Mouse (Mus musculus) stomach, embryonic 16.5 days (tissue): ENCODE results near the gene B4galt5. TPM values are rescaled to one million over a fixed set of nuclear protein-coding genes. Genes with fewer than 3 reads are reported as not detected.
"Not testable (repeated sequence)": the region's sequence is repeated elsewhere in the genome, so short reads cannot be mapped to it uniquely, and the experiment has no call there.

Source experiments
- ATAC-seq: fragments of 200-750 bp; cut with Nextera tagmentation; 2 replicates; pipeline ENCODE4 v1.8.0; 2017; ENCODE audit warnings: moderate number of reproducible peaks, moderate TSS enrichment; ENCODE audit not compliant: insufficient read depth, low FRiP score
- H3K27ac ChIP-seq: fragments of 300-500 bp; sonication (generic); 2 replicates; pipeline ENCODE4 v1.5.1; 2014; ENCODE audit warnings: low read length
- H3K27me3 ChIP-seq: fragments of 300-500 bp; sonication (generic); 2 replicates; pipeline ENCODE4 v1.6.1; 2014; ENCODE audit warnings: low read length, control low read depth, mixed read lengths; ENCODE audit not compliant: control insufficient read depth, insufficient read depth
- H3K36me3 ChIP-seq: fragments of 300-500 bp; sonication (generic); 2 replicates; pipeline ENCODE4 v1.6.1; 2014; ENCODE audit warnings: low read length; ENCODE audit not compliant: control insufficient read depth, insufficient read depth
- H3K4me1 ChIP-seq: fragments of 300-500 bp; sonication (generic); 2 replicates; pipeline ENCODE4 v1.6.1; 2014; ENCODE audit warnings: low read length, control low read depth, mixed read lengths; ENCODE audit not compliant: control insufficient read depth, insufficient read depth
- H3K4me2 ChIP-seq: fragments of 300-500 bp; sonication (generic); 2 replicates; pipeline ENCODE4 v1.6.1; 2014; ENCODE audit warnings: low read depth, low read length, mixed read lengths
- H3K4me3 ChIP-seq: fragments of 300-500 bp; sonication (generic); replicated peaks from 2 replicates; pipeline ENCODE4 v1.5.1; 2014; ENCODE audit warnings: mild to moderate bottlenecking, low read length
- H3K9ac ChIP-seq: fragments of 300-500 bp; sonication (generic); 2 replicates; pipeline ENCODE4 v1.6.1; 2014; ENCODE audit warnings: low read length
- H3K9me3 ChIP-seq: fragments of 300-500 bp; sonication (generic); replicated peaks from 2 replicates; pipeline ENCODE4 v1.6.1; 2016; ENCODE audit warnings: low read length, control low read depth; ENCODE audit not compliant: control insufficient read depth
- WGBS: fragments of 180-500 bp; shearing (Covaris S2); extraction: QIAGEN DNeasy Blood & Tissue Kit; methylation state at CpG from one replicate; pipeline ENCODE4 v1.1.7; 2014; 5-methylcytosine and 5-hydroxymethylcytosine counted together
- polyA plus RNA-seq: library from polyadenylated mRNA; unstranded; fragments of >200 nt; fragmentation: Nextera tagmentation; extraction: Ambion mirVana; gene quantifications from 2 replicates; pipeline ENCODE4 v1.2.1, GENCODE M21; 2015

B4galt5 gene
- polyA plus RNA-seq, result 7.0 and 7.5 TPM in 2 replicates

- H3K4me1 ChIP-seq, result peaks cover 8% of the 10 kb centered on the region
- no peaks in the 10 kb centered on the region for H3K27me3 ChIP-seq
- no peaks in the 10 kb centered on the region for H3K9me3 ChIP-seq
- WGBS, result under 1% methylated on average over 82 of the region's 111 CpGs
- 0 out of 2 replicates have a peak, but pooled peaks have one; percentile 1 for ATAC-seq
- H3K4me2 ChIP-seq, result peak within 1 kb of the TSS; percentile 90
- H3K36me3 ChIP-seq, result no peaks in the 10 kb centered on the region
- peak within 1 kb of the TSS; percentile 73 for H3K27ac ChIP-seq
- peak within 1 kb of the TSS; percentile 89 for H3K9ac ChIP-seq
- peak within 1 kb of the TSS; percentile 76 for H3K4me3 ChIP-seq
These were observed at the start of gene B4galt5 for GRCm38 (mm10) chr2:167348376-167349282. TSS of gene B4galt5 (minus strand) at chr2:167349183.

- WGBS, result 94% methylated on average over 9 of the region's 9 CpGs
- H3K36me3 ChIP-seq, H3K9ac ChIP-seq, ATAC-seq, H3K4me1 ChIP-seq, H3K4me3 ChIP-seq, H3K9me3 ChIP-seq, H3K4me2 ChIP-seq, H3K27ac ChIP-seq, H3K27me3 ChIP-seq: not testable (repeated sequence)
These were observed 47.4 kb upstream of the B4galt5 start for GRCm38 (mm10) chr2:167396420-167396819.

GRCm38 (mm10) chr2:167394426-167394825 lies 45.4 kb upstream of the B4galt5 start:
- Histone ChIP-seq H3K9me3 (no peaks in the 10 kb centered on the region), H3K4me3 (no peak overlapping the region), H3K9ac (no peak overlapping the region), H3K36me3 (no peaks in the 10 kb centered on the region), H3K4me2 (no peak overlapping the region), H3K27ac (no peak overlapping the region), H3K4me1 (no peaks in the 10 kb centered on the region), H3K27me3 (no peaks in the 10 kb centered on the region)
- 63% methylated on average over 7 of the region's 7 CpGs for WGBS
- ATAC-seq, result no peak

- no peak for ATAC-seq
- Histone ChIP-seq H3K9ac (no peak overlapping the region), H3K27ac (no peak overlapping the region), H3K36me3 (no peaks in the 10 kb centered on the region), H3K4me2 (no peak overlapping the region), H3K4me3 (no peak overlapping the region), H3K9me3 (no peaks in the 10 kb centered on the region), H3K4me1 (peaks cover 5% of the 10 kb centered on the region; the same call in 1 of the 2 replicates), H3K27me3 (no peaks in the 10 kb centered on the region)
- WGBS, result 76% methylated on average over 6 of the region's 6 CpGs
These were observed 38.0 kb upstream of the B4galt5 start for GRCm38 (mm10) chr2:167386998-167387397.

- no peaks in the 10 kb centered on the region for H3K36me3 ChIP-seq
- H3K4me3 ChIP-seq, result no peak overlapping the region
- no peak for ATAC-seq
- H3K4me1 ChIP-seq, result peaks cover 5% of the 10 kb centered on the region; the same call in 1 of the 2 replicates
- H3K27ac ChIP-seq, result no peak overlapping the region
- H3K27me3 ChIP-seq, result no peaks in the 10 kb centered on the region
- H3K4me2 ChIP-seq, result no peak overlapping the region
- no peaks in the 10 kb centered on the region for H3K9me3 ChIP-seq
- 83% methylated on average over 4 of the region's 4 CpGs for WGBS
- no peak overlapping the region for H3K9ac ChIP-seq
These were observed 37.5 kb upstream of the B4galt5 start for GRCm38 (mm10) chr2:167386456-167386855.

GRCm38 (mm10) chr2:167383666-167384083 lies 34.7 kb upstream of the B4galt5 start:
- Histone ChIP-seq H3K27ac (peak overlapping the region; percentile 49; the same call in 1 of the 2 replicates), H3K4me2 (no peak overlapping the region), H3K9me3 (no peaks in the 10 kb centered on the region), H3K9ac (no peak overlapping the region), H3K36me3 (no peaks in the 10 kb centered on the region), H3K27me3 (no peaks in the 10 kb centered on the region), H3K4me3 (no peak overlapping the region), H3K4me1 (peaks cover 5% of the 10 kb centered on the region; the same call in 1 of the 2 replicates)
- ATAC-seq, result peak; percentile 64; the same call in 1 of the 2 replicates
- WGBS, result 50% methylated on average over 13 of the region's 13 CpGs

GRCm38 (mm10) chr2:167382389-167382788 lies 33.4 kb upstream of the B4galt5 start:
- 89% methylated on average over 7 of the region's 7 CpGs for WGBS
- Histone ChIP-seq H3K27ac (no peak overlapping the region), H3K27me3 (no peaks in the 10 kb centered on the region), H3K4me3 (no peak overlapping the region), H3K9me3 (no peaks in the 10 kb centered on the region), H3K4me1 (peaks cover 11% of the 10 kb centered on the region; the same call in 1 of the 2 replicates), H3K9ac (no peak overlapping the region), H3K4me2 (no peak overlapping the region), H3K36me3 (no peaks in the 10 kb centered on the region)
- ATAC-seq, result no peak

GRCm38 (mm10) chr2:167381596-167381995 lies 32.6 kb upstream of the B4galt5 start:
- Histone ChIP-seq H3K36me3 (no peaks in the 10 kb centered on the region), H3K4me1 (peaks cover 11% of the 10 kb centered on the region; the same call in 1 of the 2 replicates), H3K27me3 (no peaks in the 10 kb centered on the region), H3K9ac (no peak overlapping the region), H3K4me2 (no peak overlapping the region), H3K4me3 (no peak overlapping the region), H3K27ac (no peak overlapping the region), H3K9me3 (no peaks in the 10 kb centered on the region)
- ATAC-seq, result no peak
- WGBS, result 76% methylated on average over 7 of the region's 7 CpGs

- Histone ChIP-seq H3K9me3 (no peaks in the 10 kb centered on the region), H3K4me1 (peaks cover 11% of the 10 kb centered on the region; the same call in 1 of the 2 replicates), H3K27me3 (no peaks in the 10 kb centered on the region), H3K9ac (no peak overlapping the region), H3K27ac (peak overlapping the region; percentile 2), H3K4me3 (no peak overlapping the region), H3K4me2 (no peak overlapping the region), H3K36me3 (no peaks in the 10 kb centered on the region)
- WGBS, result 51% methylated on average over 7 of the region's 7 CpGs
- no peak for ATAC-seq
These were observed 31.8 kb upstream of the B4galt5 start for GRCm38 (mm10) chr2:167380615-167381285.
